Mouse (Mus musculus) layer of hippocampus, postnatal 25 days (tissue): Measurements from ENCODE around the gene Adam1a. TPM values are rescaled to one million over a fixed set of nuclear protein-coding genes. Genes with fewer than 3 reads are reported as not detected.

ENCODE experiments used
- DNase-seq, 2 experiments: peaks; one replicate each; pipeline ENCODE4 v3.0.0; 2022; ENCODE audit warnings: mixed read lengths in 2 of 2, low spot score in 1 of 2; ENCODE audit errors: extremely low spot score in 1 of 2
- total RNA-seq, 2 experiments: library from RNA; stranded (reverse); gene quantifications; 2 replicates each; pipeline ENCODE4 v1.2.3; 2021

Adam1a gene
- 10 to 100 TPM; 12.2 to 16.9 TPM for total RNA-seq

GRCm38 (mm10) chr5:121544910-121545792 is at the start of gene Adam1a, which contains the start of gene Gm42878:
Gene Adam1a (minus strand): TSS chr5:121545482.
Gene Gm42878 (minus strand): TSS chr5:121545482.
- peak; percentile 10 to 19 for DNase-seq

- DNase-seq: no peak
Observed at GRCm38 (mm10) chr5:121594714-121595313, 49.5 kb upstream of the Adam1a start.

GRCm38 (mm10) chr5:121593451-121594401 is 48.4 kb upstream of the Adam1a start, which contains the start of gene Aldh2:
Gene Aldh2 (minus strand): TSS chr5:121593824.
- peak; percentile 43 to 67 for DNase-seq

- peak in 1 of 2 experiments; percentile 12 for DNase-seq
Observed at GRCm38 (mm10) chr5:121592816-121593407, 47.6 kb upstream of the Adam1a start.

- no peak for DNase-seq
Observed at GRCm38 (mm10) chr5:121592064-121592815, 47.0 kb upstream of the Adam1a start.

- no peak for DNase-seq
Observed at GRCm38 (mm10) chr5:121591417-121592063, 46.3 kb upstream of the Adam1a start.

- no peak for DNase-seq
Observed at GRCm38 (mm10) chr5:121589928-121590327, 44.6 kb upstream of the Adam1a start.

GRCm38 (mm10) chr5:121586400-121587039 is 41.2 kb upstream of the Adam1a start:
- peak; percentile 15 to 31 for DNase-seq

GRCm38 (mm10) chr5:121585699-121586098 is 40.4 kb upstream of the Adam1a start:
- DNase-seq: no peak

GRCm38 (mm10) chr5:121585005-121585404 is 39.7 kb upstream of the Adam1a start:
- no peak for DNase-seq

GRCm38 (mm10) chr5:121583765-121584501 is 38.7 kb upstream of the Adam1a start:
- DNase-seq: peak; percentile 17 to 62

GRCm38 (mm10) chr5:121581945-121582344 is 36.7 kb upstream of the Adam1a start:
- DNase-seq: no peak

GRCm38 (mm10) chr5:121576927-121577488 is 31.7 kb upstream of the Adam1a start:
- DNase-seq: no peak

- DNase-seq: no peak
Observed at GRCm38 (mm10) chr5:121575867-121576266, 30.6 kb upstream of the Adam1a start.

- DNase-seq: no peak
Observed at GRCm38 (mm10) chr5:121574145-121574544, 28.9 kb upstream of the Adam1a start.

- DNase-seq: no peak
Observed at GRCm38 (mm10) chr5:121570787-121571186, 25.5 kb upstream of the Adam1a start.

GRCm38 (mm10) chr5:121569881-121570420 is 24.7 kb upstream of the Adam1a start:
- no peak for DNase-seq
